Mouse (Mus musculus): Measurements from ENCODE around the gene Khdc4. TPM values are rescaled to one million over a fixed set of nuclear protein-coding genes. Genes with fewer than 3 reads are reported as not detected.

Gene Khdc4
- 107 and 109 TPM in 2 replicates for polyA plus RNA-seq (2015; fragmentation: Nextera tagmentation; extraction: Ambion mirVana)

- Histone ChIP-seq H3K4me2 (ENCODE audit: low read length) (peak within 1 kb of the TSS; percentile 94), H3K9me3 (ENCODE audit: control insufficient read depth, low read length) (no peaks in the 10 kb centered on the region), H3K4me3 (replicated peaks; ENCODE audit: low read length) (peak within 1 kb of the TSS; percentile 98), H3K4me1 (replicated peaks; ENCODE audit: control insufficient read depth, insufficient read depth, low read length) (peaks cover 17% of the 10 kb centered on the region), H3K27ac (ENCODE audit: low read length) (peak within 1 kb of the TSS; percentile 98), H3K27me3 (replicated peaks; ENCODE audit: control insufficient read depth, insufficient read depth, low read length) (no peaks in the 10 kb centered on the region), H3K36me3 (ENCODE audit: control insufficient read depth, insufficient read depth) (peaks cover 13% of the 10 kb centered on the region), H3K9ac (replicated peaks; ENCODE audit: low read depth, low read length) (peak within 1 kb of the TSS; percentile 97)
- peak; percentile 99 for ATAC-seq
- WGBS = under 1% methylated on average over 47 of the region's 47 CpGs
Observed at GRCm38 (mm10) chr3:88684980-88685941, at the start of gene Khdc4. Gene Khdc4, plus strand, starts transcription at chr3:88685803.

- Histone ChIP-seq H3K9ac (replicated peaks; ENCODE audit: low read depth, low read length) (no peak overlapping the region), H3K27ac (ENCODE audit: low read length) (no peak overlapping the region), H3K36me3 (ENCODE audit: control insufficient read depth, insufficient read depth) (peaks cover 62% of the 10 kb centered on the region), H3K4me1 (replicated peaks; ENCODE audit: control insufficient read depth, insufficient read depth, low read length) (no peaks in the 10 kb centered on the region), H3K4me3 (replicated peaks; ENCODE audit: low read length) (no peak overlapping the region), H3K27me3 (replicated peaks; ENCODE audit: control insufficient read depth, insufficient read depth, low read length) (no peaks in the 10 kb centered on the region), H3K4me2 (ENCODE audit: low read length) (no peak overlapping the region), H3K9me3 (ENCODE audit: control insufficient read depth, low read length) (no peaks in the 10 kb centered on the region)
- ATAC-seq = no peak
- 87% methylated on average over 8 of the region's 8 CpGs for WGBS
Observed at GRCm38 (mm10) chr3:88636555-88636986, 49.0 kb upstream of the Khdc4 start.

- ATAC-seq = no peak
- Histone ChIP-seq H3K4me2 (ENCODE audit: low read length) (no peak overlapping the region), H3K36me3 (ENCODE audit: control insufficient read depth, insufficient read depth) (peaks cover 58% of the 10 kb centered on the region), H3K9me3 (ENCODE audit: control insufficient read depth, low read length) (no peaks in the 10 kb centered on the region), H3K9ac (replicated peaks; ENCODE audit: low read depth, low read length) (no peak overlapping the region), H3K27me3 (replicated peaks; ENCODE audit: control insufficient read depth, insufficient read depth, low read length) (no peaks in the 10 kb centered on the region), H3K4me3 (replicated peaks; ENCODE audit: low read length) (no peak overlapping the region), H3K4me1 (replicated peaks; ENCODE audit: control insufficient read depth, insufficient read depth, low read length) (no peaks in the 10 kb centered on the region), H3K27ac (ENCODE audit: low read length) (no peak overlapping the region)
- WGBS = 98% methylated on average over 5 of the region's 5 CpGs
Observed at GRCm38 (mm10) chr3:88637134-88637533, 48.5 kb upstream of the Khdc4 start.

GRCm38 (mm10) chr3:88639239-88639638, 46.4 kb upstream of the Khdc4 start:
- WGBS = 97% methylated on average over 12 of the region's 12 CpGs
- Histone ChIP-seq H3K4me3 (replicated peaks; ENCODE audit: low read length) (no peak overlapping the region), H3K9me3 (ENCODE audit: control insufficient read depth, low read length) (no peaks in the 10 kb centered on the region), H3K36me3 (ENCODE audit: control insufficient read depth, insufficient read depth) (peaks cover 68% of the 10 kb centered on the region), H3K4me2 (ENCODE audit: low read length) (no peak overlapping the region), H3K9ac (replicated peaks; ENCODE audit: low read depth, low read length) (no peak overlapping the region), H3K4me1 (replicated peaks; ENCODE audit: control insufficient read depth, insufficient read depth, low read length) (no peaks in the 10 kb centered on the region), H3K27me3 (replicated peaks; ENCODE audit: control insufficient read depth, insufficient read depth, low read length) (no peaks in the 10 kb centered on the region), H3K27ac (ENCODE audit: low read length) (no peak overlapping the region)
- no peak for ATAC-seq

GRCm38 (mm10) chr3:88640676-88641075, 44.9 kb upstream of the Khdc4 start:
- H3K27me3 ChIP-seq (replicated peaks; ENCODE audit: control insufficient read depth, insufficient read depth, low read length) = no peaks in the 10 kb centered on the region
- WGBS = 81% methylated on average over 1 of the region's 1 CpGs
- H3K27ac ChIP-seq (ENCODE audit: low read length) = no peak overlapping the region
- peaks cover 64% of the 10 kb centered on the region for H3K36me3 ChIP-seq (ENCODE audit: control insufficient read depth, insufficient read depth)
- no peak overlapping the region for H3K4me3 ChIP-seq (replicated peaks; ENCODE audit: low read length)
- H3K9me3 ChIP-seq (ENCODE audit: control insufficient read depth, low read length) = no peaks in the 10 kb centered on the region
- no peak overlapping the region for H3K4me2 ChIP-seq (ENCODE audit: low read length)
- H3K9ac ChIP-seq (replicated peaks; ENCODE audit: low read depth, low read length) = no peak overlapping the region
- peak; percentile 57; the same call in 1 of the 2 replicates for ATAC-seq
- H3K4me1 ChIP-seq (replicated peaks; ENCODE audit: control insufficient read depth, insufficient read depth, low read length) = no peaks in the 10 kb centered on the region

GRCm38 (mm10) chr3:88643078-88643477, 42.5 kb upstream of the Khdc4 start:
- Histone ChIP-seq H3K9me3 (ENCODE audit: control insufficient read depth, low read length) (no peaks in the 10 kb centered on the region), H3K27me3 (replicated peaks; ENCODE audit: control insufficient read depth, insufficient read depth, low read length) (no peaks in the 10 kb centered on the region), H3K4me1 (replicated peaks; ENCODE audit: control insufficient read depth, insufficient read depth, low read length) (no peaks in the 10 kb centered on the region), H3K4me2 (ENCODE audit: low read length) (no peak overlapping the region), H3K36me3 (ENCODE audit: control insufficient read depth, insufficient read depth) (peaks cover 67% of the 10 kb centered on the region), H3K9ac (replicated peaks; ENCODE audit: low read depth, low read length) (no peak overlapping the region), H3K27ac (ENCODE audit: low read length) (no peak overlapping the region), H3K4me3 (replicated peaks; ENCODE audit: low read length) (no peak overlapping the region)
- ATAC-seq = no peak
- 81% methylated on average over 5 of the region's 5 CpGs for WGBS

GRCm38 (mm10) chr3:88645937-88646336, 39.7 kb upstream of the Khdc4 start:
- H3K9me3 ChIP-seq (ENCODE audit: control insufficient read depth, low read length) = no peaks in the 10 kb centered on the region
- H3K27me3 ChIP-seq (replicated peaks; ENCODE audit: control insufficient read depth, insufficient read depth, low read length) = no peaks in the 10 kb centered on the region
- WGBS = 91% methylated on average over 12 of the region's 12 CpGs
- H3K27ac ChIP-seq (ENCODE audit: low read length) = no peak overlapping the region
- H3K9ac ChIP-seq (replicated peaks; ENCODE audit: low read depth, low read length) = no peak overlapping the region
- no peak overlapping the region for H3K4me3 ChIP-seq (replicated peaks; ENCODE audit: low read length)
- no peak overlapping the region for H3K4me2 ChIP-seq (ENCODE audit: low read length)
- no peaks in the 10 kb centered on the region for H3K4me1 ChIP-seq (replicated peaks; ENCODE audit: control insufficient read depth, insufficient read depth, low read length)
- ATAC-seq = no peak
- peaks cover 57% of the 10 kb centered on the region for H3K36me3 ChIP-seq (ENCODE audit: control insufficient read depth, insufficient read depth)

GRCm38 (mm10) chr3:88646426-88646995, 39.1 kb upstream of the Khdc4 start:
- H3K27ac ChIP-seq (ENCODE audit: low read length) = no peak overlapping the region
- no peaks in the 10 kb centered on the region for H3K27me3 ChIP-seq (replicated peaks; ENCODE audit: control insufficient read depth, insufficient read depth, low read length)
- H3K36me3 ChIP-seq (ENCODE audit: control insufficient read depth, insufficient read depth) = peaks cover 57% of the 10 kb centered on the region
- 87% methylated on average over 6 of the region's 6 CpGs for WGBS
- no peaks in the 10 kb centered on the region for H3K4me1 ChIP-seq (replicated peaks; ENCODE audit: control insufficient read depth, insufficient read depth, low read length)
- no peak overlapping the region for H3K9ac ChIP-seq (replicated peaks; ENCODE audit: low read depth, low read length)
- ATAC-seq = no peak
- no peak overlapping the region for H3K4me2 ChIP-seq (ENCODE audit: low read length)
- H3K4me3 ChIP-seq (replicated peaks; ENCODE audit: low read length) = no peak overlapping the region
- no peaks in the 10 kb centered on the region for H3K9me3 ChIP-seq (ENCODE audit: control insufficient read depth, low read length)

- WGBS = 82% methylated on average over 3 of the region's 3 CpGs
- no peak overlapping the region for H3K27ac ChIP-seq (ENCODE audit: low read length)
Observed at GRCm38 (mm10) chr3:88647076-88647475, 38.5 kb upstream of the Khdc4 start.

More at GRCm38 (mm10) chr3:88647076-88647475, 38.5 kb upstream of the Khdc4 start:
- H3K4me2 ChIP-seq (ENCODE audit: low read length) = no peak overlapping the region
- H3K36me3 ChIP-seq (ENCODE audit: control insufficient read depth, insufficient read depth) = peaks cover 56% of the 10 kb centered on the region
- no peak overlapping the region for H3K4me3 ChIP-seq (replicated peaks; ENCODE audit: low read length)
- H3K9me3 ChIP-seq (ENCODE audit: control insufficient read depth, low read length) = no peaks in the 10 kb centered on the region
- H3K9ac ChIP-seq (replicated peaks; ENCODE audit: low read depth, low read length) = no peak overlapping the region
- H3K27me3 ChIP-seq (replicated peaks; ENCODE audit: control insufficient read depth, insufficient read depth, low read length) = no peaks in the 10 kb centered on the region
- no peaks in the 10 kb centered on the region for H3K4me1 ChIP-seq (replicated peaks; ENCODE audit: control insufficient read depth, insufficient read depth, low read length)
- ATAC-seq = no peak

Measured in forebrain, embryonic 16.5 days (tissue).